Mouse (Mus musculus): ENCODE results near the gene Prr19. TPM values are rescaled to one million over a fixed set of nuclear protein-coding genes. Genes with fewer than 3 reads are reported as not detected.
A peak's percentile ranks its signal among the peaks of the same experiment; 100 is the strongest.
"Not testable (repeated sequence)": the region's sequence is repeated elsewhere in the genome, so short reads cannot be mapped to it uniquely, and the experiment has no call there.

Prr19 gene
- polyA plus RNA-seq (2012; rRNA removed) = 0.03 and 0.04 TPM in 2 replicates
- not detected in 2 replicates for polyA plus RNA-seq (2014; fragmentation: Nextera tagmentation; extraction: Ambion mirVana)

DNA sequence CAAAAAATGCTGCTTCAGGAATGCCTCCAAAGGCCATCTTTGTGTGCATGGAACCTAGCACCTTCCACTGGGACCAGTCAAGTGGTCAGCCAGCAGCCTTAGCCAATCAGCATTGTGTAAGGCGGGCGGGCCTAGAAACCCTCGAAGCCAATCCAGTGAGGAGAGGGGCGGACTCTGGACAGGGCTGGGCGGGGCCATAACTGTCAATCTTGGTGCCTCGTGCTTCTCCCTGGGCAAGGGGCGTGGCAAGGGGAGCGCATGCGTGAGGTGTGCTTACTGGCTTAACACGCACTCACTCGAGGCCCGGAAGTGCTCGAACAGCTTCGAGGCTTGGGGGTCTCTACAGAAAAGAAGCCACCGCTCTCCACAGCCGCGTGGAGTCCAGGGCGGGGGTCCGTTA lies at the start of gene Prr19:
Prr19 (plus strand) TSS at position 349 of the 400 bp plus-strand sequence.
- Histone ChIP-seq H3K4me3 (ENCODE audit: insufficient read depth in 1 of 2, low read depth in 2 of 2, low read length in 2 of 2) (no peak within 1 kb of the TSS), H3K27me3 (ENCODE audit: control insufficient read depth, insufficient read depth, low read length) (peaks cover 15% of the 10 kb centered on the region), H3K4me1 (replicated peaks; ENCODE audit: control insufficient read depth in 2 of 2, insufficient read depth in 2 of 2, low read length in 1 of 2) (peaks cover 4 to 5% of the 10 kb centered on the region in 2 experiments), H3K9ac (replicated peaks) (no peak within 1 kb of the TSS), H3K9me3 (ENCODE audit: control insufficient read depth, low read length) (no peaks in the 10 kb centered on the region), H3K36me3 (replicated peaks; ENCODE audit: control insufficient read depth, insufficient read depth, low read depth) (no peaks in the 10 kb centered on the region), H3K27ac (no peak within 1 kb of the TSS), H3K4me2 (ENCODE audit: low read depth) (no peak within 1 kb of the TSS)
- DNase-seq (ENCODE audit: low read depth in 3 of 3, low spot score in 3 of 3) (no peak), ATAC-seq (ENCODE audit: insufficient read depth) (0 out of 2 replicates have a peak, but pooled peaks have one; percentile 14)
- TF ChIP-seq EP300 (IDR thresholded peaks at IDR 0.05; ENCODE audit: low read depth) (no peak), CTCF (IDR thresholded peaks at IDR 0.05; ENCODE audit: low read depth) (no peak)
- 52% methylated on average over 19 of the region's 19 CpGs for WGBS (ENCODE audit: insufficient replicate concordance)

DNA sequence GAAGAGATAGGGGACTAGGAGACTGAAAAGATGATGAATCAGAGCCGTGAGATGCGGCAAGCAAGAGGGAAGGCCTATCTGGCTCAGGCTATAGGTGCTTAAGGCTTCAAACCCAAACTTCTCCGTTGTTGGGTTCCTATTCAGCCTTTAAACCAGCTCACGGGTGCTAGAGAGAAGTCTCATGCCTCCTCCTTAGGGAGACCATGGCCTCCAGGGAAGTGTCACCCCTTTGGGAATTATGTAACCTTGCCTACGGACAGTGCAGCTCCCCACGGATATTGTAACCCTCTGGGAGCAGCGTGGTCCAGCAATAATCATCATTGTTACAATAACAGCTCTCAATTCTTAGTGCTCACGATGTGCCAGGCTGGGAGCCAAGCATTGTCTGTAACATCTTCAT lies 49.4 kb upstream of the Prr19 start:
- Histone ChIP-seq H3K27me3 (ENCODE audit: control insufficient read depth, insufficient read depth, low read length) (no peaks in the 10 kb centered on the region), H3K4me3 (ENCODE audit: insufficient read depth in 1 of 2, low read depth in 2 of 2, low read length in 2 of 2) (no peak overlapping the region), H3K4me2 (ENCODE audit: low read depth) (no peak overlapping the region; the same call in 1 of the 2 replicates), H3K4me1 (replicated peaks; ENCODE audit: control insufficient read depth in 2 of 2, insufficient read depth in 2 of 2, low read length in 1 of 2) (peaks cover 14 to 20% of the 10 kb centered on the region in 2 experiments), H3K9me3 (ENCODE audit: control insufficient read depth, low read length) (no peaks in the 10 kb centered on the region), H3K36me3 (replicated peaks; ENCODE audit: control insufficient read depth, insufficient read depth, low read depth) (no peaks in the 10 kb centered on the region), H3K9ac (replicated peaks) (no peak overlapping the region), H3K27ac (no peak overlapping the region)
- WGBS (ENCODE audit: insufficient replicate concordance) = 33% methylated on average over 8 of the region's 8 CpGs
- DNase-seq (ENCODE audit: low read depth in 3 of 3, low spot score in 3 of 3) (no peak), ATAC-seq (ENCODE audit: insufficient read depth) (no peak)
- TF ChIP-seq CTCF (IDR thresholded peaks at IDR 0.05; ENCODE audit: low read depth) (no peak), EP300 (IDR thresholded peaks at IDR 0.05; ENCODE audit: low read depth) (no peak)

DNA sequence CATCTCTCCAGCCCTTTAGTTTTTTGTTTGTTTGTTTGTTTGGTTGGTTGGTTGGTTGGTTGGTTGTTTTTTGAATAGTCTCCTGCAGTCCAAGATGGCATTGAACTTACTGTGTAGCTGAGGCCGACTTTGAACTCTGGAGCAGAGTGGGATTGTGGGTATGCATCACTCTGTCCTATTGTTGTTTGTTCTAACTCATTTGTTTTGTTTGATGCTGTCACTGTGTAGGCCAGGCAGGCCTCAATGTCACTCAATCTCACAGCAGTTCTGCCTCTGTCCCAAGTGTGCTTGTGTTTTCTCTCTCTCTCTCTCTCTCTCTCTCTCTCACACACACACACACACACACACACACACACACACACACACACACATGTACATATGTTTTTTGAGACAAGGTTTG lies 39.3 kb upstream of the Prr19 start:
- no peaks in the 10 kb centered on the region for H3K27me3 ChIP-seq (ENCODE audit: control insufficient read depth, insufficient read depth, low read length)
- no peak overlapping the region for H3K4me3 ChIP-seq (ENCODE audit: insufficient read depth in 1 of 2, low read depth in 2 of 2, low read length in 2 of 2)
- no peaks in the 10 kb centered on the region for H3K9me3 ChIP-seq (ENCODE audit: control insufficient read depth, low read length)
- no peak overlapping the region for H3K27ac ChIP-seq
- H3K36me3 ChIP-seq (replicated peaks; ENCODE audit: control insufficient read depth, insufficient read depth, low read depth) = no peaks in the 10 kb centered on the region
- WGBS (ENCODE audit: insufficient replicate concordance) = 70% methylated on average over 1 of the region's 1 CpGs
- no peak overlapping the region for H3K9ac ChIP-seq (replicated peaks)
- no peak for DNase-seq (ENCODE audit: low read depth in 3 of 3, low spot score in 3 of 3)
- TF ChIP-seq EP300 (IDR thresholded peaks at IDR 0.05; ENCODE audit: low read depth) = no peak
- TF ChIP-seq CTCF (IDR thresholded peaks at IDR 0.05; ENCODE audit: low read depth) = no peak
- peaks cover 5 to 13% of the 10 kb centered on the region in 2 experiments for H3K4me1 ChIP-seq (replicated peaks; ENCODE audit: control insufficient read depth in 2 of 2, insufficient read depth in 2 of 2, low read length in 1 of 2)
- ATAC-seq (ENCODE audit: insufficient read depth) = no peak
- H3K4me2 ChIP-seq (ENCODE audit: low read depth) = no peak overlapping the region

DNA sequence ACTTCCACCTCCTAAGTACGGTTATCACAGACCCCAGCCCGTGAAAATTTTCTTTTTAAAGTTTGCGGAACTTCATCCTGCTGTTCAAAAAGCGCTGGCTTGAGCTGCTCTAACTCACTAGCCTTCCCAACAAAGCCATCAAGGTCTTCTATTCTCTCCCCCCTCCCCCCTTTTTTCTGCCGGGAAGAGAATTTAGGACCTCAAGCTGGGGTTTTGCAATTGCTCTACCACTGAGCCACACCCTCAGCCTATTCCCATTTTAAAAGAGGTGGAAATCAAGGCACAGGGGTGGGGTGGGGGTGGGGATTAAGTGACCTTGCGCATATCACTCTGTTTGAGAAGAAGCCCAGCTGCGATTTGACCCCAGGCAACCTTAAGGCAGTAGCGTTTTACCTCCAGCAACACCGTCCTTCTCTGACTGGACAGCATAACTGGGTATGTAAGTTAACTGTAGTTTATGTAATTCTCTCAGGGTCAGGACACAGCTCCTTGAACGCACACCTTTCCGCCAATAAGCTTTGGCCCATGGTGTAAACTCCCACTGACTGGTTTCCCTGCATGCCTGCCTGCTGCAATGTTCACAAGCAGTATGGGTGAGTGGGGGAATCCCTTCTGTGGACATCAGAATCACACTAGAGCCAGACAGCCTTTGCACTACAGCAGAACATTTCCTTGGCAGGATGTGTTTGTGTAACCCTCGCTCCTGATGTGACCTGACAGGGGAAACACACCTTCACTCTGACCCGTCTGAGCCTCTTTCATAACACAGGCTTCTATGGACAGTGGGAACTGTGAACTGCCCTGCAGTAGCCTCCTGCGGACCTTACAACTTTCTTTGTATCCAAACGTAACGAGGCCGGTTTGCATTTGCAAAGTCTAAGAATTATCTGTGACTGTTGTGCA lies 37.0 kb upstream of the Prr19 start:
- WGBS (ENCODE audit: insufficient replicate concordance) = 45% methylated on average over 17 of the region's 17 CpGs
- ATAC-seq (ENCODE audit: insufficient read depth) (no peak), DNase-seq (ENCODE audit: low read depth in 3 of 3, low spot score in 3 of 3) (no peak)
- Histone ChIP-seq H3K36me3 (replicated peaks; ENCODE audit: control insufficient read depth, insufficient read depth, low read depth) (no peaks in the 10 kb centered on the region), H3K9ac (replicated peaks) (no peak overlapping the region), H3K9me3 (ENCODE audit: control insufficient read depth, low read length) (no peaks in the 10 kb centered on the region), H3K27ac (no peak overlapping the region), H3K4me1 (replicated peaks; ENCODE audit: control insufficient read depth in 2 of 2, insufficient read depth in 2 of 2, low read length in 1 of 2) (peaks cover 12 to 20% of the 10 kb centered on the region in 2 experiments), H3K27me3 (ENCODE audit: control insufficient read depth, insufficient read depth, low read length) (no peaks in the 10 kb centered on the region), H3K4me2 (ENCODE audit: low read depth) (no peak overlapping the region), H3K4me3 (ENCODE audit: insufficient read depth in 1 of 2, low read depth in 2 of 2, low read length in 2 of 2) (no peak overlapping the region)
- TF ChIP-seq CTCF (IDR thresholded peaks at IDR 0.05; ENCODE audit: low read depth) = no peak

DNA sequence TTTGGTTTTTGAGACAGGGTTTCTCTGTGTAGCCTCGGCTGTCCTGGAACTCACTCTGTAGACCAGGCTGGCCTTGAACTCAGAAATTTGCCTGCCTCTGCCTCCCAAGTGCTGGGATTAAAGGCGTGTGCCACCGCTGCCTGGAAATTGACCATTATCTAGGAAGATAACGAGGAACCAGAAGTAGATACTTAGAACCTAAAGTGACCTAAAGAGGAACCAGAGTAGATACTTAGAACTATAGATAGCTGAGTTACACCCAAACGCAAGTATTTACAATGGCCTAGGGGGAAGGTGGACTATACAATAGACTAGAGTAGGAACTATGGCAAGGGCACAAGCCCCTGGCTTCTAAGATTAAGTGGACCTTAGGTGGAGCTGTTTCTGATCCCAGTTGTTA lies 35.5 kb upstream of the Prr19 start:
- WGBS (ENCODE audit: insufficient replicate concordance) = 42% methylated on average over 5 of the region's 5 CpGs
- DNase-seq (ENCODE audit: low read depth in 3 of 3, low spot score in 3 of 3); H3K4me3 ChIP-seq (ENCODE audit: insufficient read depth in 1 of 2, low read depth in 2 of 2, low read length in 2 of 2); H3K4me2 ChIP-seq (ENCODE audit: low read depth); H3K36me3 ChIP-seq (replicated peaks; ENCODE audit: control insufficient read depth, insufficient read depth, low read depth); ATAC-seq (ENCODE audit: insufficient read depth); H3K27ac ChIP-seq; H3K9me3 ChIP-seq (ENCODE audit: control insufficient read depth, low read length); H3K9ac ChIP-seq (replicated peaks); H3K27me3 ChIP-seq (ENCODE audit: control insufficient read depth, insufficient read depth, low read length): not testable (repeated sequence)
- H3K4me1 ChIP-seq (replicated peaks; ENCODE audit: control insufficient read depth in 2 of 2, insufficient read depth in 2 of 2, low read length in 1 of 2) = peaks cover 18 to 31% of the 10 kb centered on the region in 2 experiments
